Mouse (Mus musculus): Measurements from ENCODE around the gene Pdlim4. TPM values are rescaled to one million over a fixed set of nuclear protein-coding genes. Genes with fewer than 3 reads are reported as not detected.
A peak's percentile ranks its signal among the peaks of the same experiment; 100 is the strongest.

The Pdlim4 gene
- polyA plus RNA-seq, 1 experiment: 53.3 TPM

DNA sequence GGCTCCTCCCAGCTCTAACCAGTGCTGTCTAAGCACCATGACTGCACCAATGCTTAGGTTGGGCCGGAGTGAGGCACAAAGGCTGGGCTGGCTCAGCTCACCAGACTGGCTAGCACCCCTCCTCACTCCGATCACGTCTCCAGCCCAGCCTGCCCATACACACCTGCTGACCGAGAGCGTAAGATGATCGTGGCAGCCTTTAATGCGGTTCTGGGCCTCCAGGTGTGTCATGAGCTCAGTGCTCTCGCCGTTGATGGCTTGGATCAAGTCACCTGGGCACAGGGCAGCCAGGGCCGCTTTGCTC, 5.4 kb downstream of the Pdlim4 start:
- peak overlapping the region; percentile 79 for H3K27ac ChIP-seq (ENCODE audit: insufficient read depth, low read length)
- no peak overlapping the region for H3K4me3 ChIP-seq (ENCODE audit: extremely low read depth, insufficient read depth, insufficient read length)
- TF ChIP-seq POLR2A (IDR thresholded peaks at IDR 0.05; ENCODE audit: low read depth, low read length) (no peak), CTCF (IDR thresholded peaks at IDR 0.05; ENCODE audit: extremely low read depth, insufficient read depth, insufficient read length, insufficient replicate concordance) (no peak)
- H3K36me3 ChIP-seq (ENCODE audit: control insufficient read depth, insufficient read depth, low read length): no peaks in the 10 kb centered on the region
- peaks cover 3% of the 10 kb centered on the region; the same call in 1 of the 2 replicates for H3K4me1 ChIP-seq (ENCODE audit: control insufficient read depth, insufficient read depth, insufficient read length)
- 76% methylated on average over 10 of the region's 10 CpGs for WGBS
- DNase-seq (ENCODE audit: low read depth in 1 of 2, low spot score in 2 of 2): no peak
- no peaks in the 10 kb centered on the region for H3K27me3 ChIP-seq (ENCODE audit: control insufficient read depth, insufficient read depth, low read length)

DNA sequence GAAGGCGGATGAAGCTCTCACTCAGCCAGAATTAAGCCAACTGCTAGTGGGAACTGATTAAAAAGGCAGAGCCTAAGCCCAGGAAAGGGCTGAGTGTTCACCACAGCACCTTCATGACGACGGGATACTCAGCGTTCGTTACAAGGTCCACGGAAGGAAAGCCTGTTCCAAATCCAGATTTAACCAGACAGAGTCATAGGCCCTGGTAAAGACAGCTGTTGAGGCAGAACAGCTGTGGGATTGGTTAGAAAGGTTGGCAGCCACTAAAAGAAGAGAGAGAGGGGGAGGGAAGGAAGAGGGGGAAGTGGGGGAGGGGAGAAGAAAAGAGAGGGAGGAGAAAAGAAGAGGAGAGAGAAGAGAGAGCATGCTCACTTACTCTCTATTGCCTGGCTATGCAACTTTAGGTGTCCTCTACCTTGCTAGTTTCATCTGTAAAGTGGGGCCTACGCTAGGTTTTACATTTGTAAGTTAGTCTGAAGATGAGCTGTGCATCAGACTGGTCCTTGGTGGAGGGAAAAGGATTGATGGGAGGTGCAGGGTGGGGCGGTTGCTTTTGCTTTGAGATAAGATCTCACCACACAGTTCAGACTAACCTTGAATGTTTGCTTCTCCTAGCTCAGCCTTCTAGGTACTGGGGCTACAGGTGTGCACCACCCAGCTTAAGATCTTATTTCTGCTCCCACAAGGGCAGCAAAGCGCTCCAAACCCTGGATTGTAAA, 5.9 kb downstream of the Pdlim4 start:
- H3K36me3 ChIP-seq (ENCODE audit: control insufficient read depth, insufficient read depth, low read length): no peaks in the 10 kb centered on the region
- peak overlapping the region; percentile 79 for H3K27ac ChIP-seq (ENCODE audit: insufficient read depth, low read length)
- 67% methylated on average over 9 of the region's 9 CpGs for WGBS
- peaks cover 3% of the 10 kb centered on the region; the same call in 1 of the 2 replicates for H3K4me1 ChIP-seq (ENCODE audit: control insufficient read depth, insufficient read depth, insufficient read length)
- no peak overlapping the region for H3K4me3 ChIP-seq (ENCODE audit: extremely low read depth, insufficient read depth, insufficient read length)
- H3K27me3 ChIP-seq (ENCODE audit: control insufficient read depth, insufficient read depth, low read length): no peaks in the 10 kb centered on the region
- TF ChIP-seq CTCF (IDR thresholded peaks at IDR 0.05; ENCODE audit: extremely low read depth, insufficient read depth, insufficient read length, insufficient replicate concordance) (no peak), POLR2A (IDR thresholded peaks at IDR 0.05; ENCODE audit: low read depth, low read length) (no peak)
- DNase-seq (ENCODE audit: low read depth in 1 of 2, low spot score in 2 of 2): peak in 1 of 2 experiments; percentile 19

DNA sequence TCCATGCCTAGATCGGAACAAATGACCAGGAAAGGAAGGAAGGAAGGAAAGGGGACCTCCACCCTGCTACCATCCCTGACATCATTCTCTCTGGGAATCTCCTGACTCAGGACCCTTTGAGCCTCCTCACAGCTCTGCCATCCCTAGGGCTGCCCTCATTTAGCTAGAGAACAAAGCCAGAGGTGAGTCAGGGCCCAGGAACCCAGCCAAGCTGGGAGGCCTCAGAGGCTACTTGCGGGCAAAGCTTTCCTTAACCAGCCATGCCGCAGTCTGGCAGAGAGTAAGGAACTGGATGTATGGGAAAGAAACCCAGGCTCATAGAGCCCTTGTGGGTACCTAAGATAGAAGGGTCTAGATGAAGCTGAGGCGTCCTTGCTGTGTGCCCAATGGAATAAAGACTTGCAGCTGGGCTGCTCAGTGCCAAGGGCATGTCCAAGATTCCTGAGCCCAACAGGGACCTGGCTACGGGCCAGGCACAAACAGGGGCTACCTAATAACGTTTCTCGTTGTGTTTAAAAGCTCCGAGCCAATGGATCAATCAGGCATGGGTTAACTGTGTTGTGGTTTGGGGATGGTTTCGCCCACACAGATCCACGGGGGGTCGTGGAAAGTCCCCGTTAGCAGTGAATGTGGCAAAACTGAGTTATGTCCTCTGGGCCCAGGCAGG, 6.6 kb downstream of the Pdlim4 start:
- no peak for DNase-seq (ENCODE audit: low read depth in 1 of 2, low spot score in 2 of 2)
- TF ChIP-seq CTCF (IDR thresholded peaks at IDR 0.05; ENCODE audit: extremely low read depth, insufficient read depth, insufficient read length, insufficient replicate concordance) (no peak), POLR2A (IDR thresholded peaks at IDR 0.05; ENCODE audit: low read depth, low read length) (no peak)
- Histone ChIP-seq H3K27ac (ENCODE audit: insufficient read depth, low read length) (peak overlapping the region; percentile 50), H3K36me3 (ENCODE audit: control insufficient read depth, insufficient read depth, low read length) (no peaks in the 10 kb centered on the region), H3K27me3 (ENCODE audit: control insufficient read depth, insufficient read depth, low read length) (no peaks in the 10 kb centered on the region), H3K4me1 (ENCODE audit: control insufficient read depth, insufficient read depth, insufficient read length) (peaks cover 3% of the 10 kb centered on the region; the same call in 1 of the 2 replicates), H3K4me3 (ENCODE audit: extremely low read depth, insufficient read depth, insufficient read length) (no peak overlapping the region)
- WGBS: 69% methylated on average over 12 of the region's 12 CpGs

DNA sequence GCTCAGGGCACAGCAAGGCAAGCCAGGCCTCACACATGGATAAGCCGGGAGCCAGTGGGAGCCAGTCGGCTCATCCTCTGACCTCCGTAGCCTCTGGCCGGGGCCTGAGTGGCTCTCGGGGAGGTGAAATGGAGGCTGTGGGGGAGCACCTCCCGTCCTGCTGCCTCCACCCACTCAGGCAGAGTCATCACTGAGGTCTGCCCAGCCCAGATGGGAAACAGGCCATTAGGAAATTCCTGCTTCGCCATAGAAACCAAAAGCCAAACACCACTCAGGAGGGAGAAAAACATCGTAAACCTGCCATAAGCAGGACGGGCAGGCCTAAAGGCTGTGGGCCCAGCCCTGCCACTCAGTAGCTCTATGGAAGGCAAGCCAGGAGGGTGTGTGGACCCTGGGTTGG, 8.5 kb downstream of the Pdlim4 start:
- H3K36me3 ChIP-seq (ENCODE audit: control insufficient read depth, insufficient read depth, low read length): no peaks in the 10 kb centered on the region
- WGBS: 89% methylated on average over 9 of the region's 9 CpGs

DNA sequence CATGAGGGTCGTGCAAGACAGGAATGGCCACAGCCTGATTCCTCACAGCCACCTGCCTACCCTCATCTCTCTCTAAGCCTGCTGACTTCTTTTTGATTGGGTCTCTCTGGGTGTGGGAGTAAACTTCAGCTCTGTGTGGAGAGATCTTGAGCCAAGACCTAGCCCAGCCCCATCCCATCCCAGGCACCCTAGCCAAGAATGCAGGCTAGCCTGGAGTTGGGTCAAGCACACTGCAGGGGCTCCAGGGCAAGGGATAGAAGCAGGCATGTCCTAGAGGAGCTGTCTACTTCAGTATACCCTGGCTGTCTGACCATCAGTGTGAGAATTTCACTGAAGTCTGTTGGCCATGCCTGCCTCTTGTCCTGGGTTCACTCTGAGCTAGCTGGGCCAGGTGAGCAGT, 9.3 kb downstream of the Pdlim4 start:
- H3K4me1 ChIP-seq (ENCODE audit: control insufficient read depth, insufficient read depth, insufficient read length): peaks cover 3% of the 10 kb centered on the region; the same call in 1 of the 2 replicates

More for the DNA sequence above, 8.5 kb downstream of the Pdlim4 start:
- H3K4me1 ChIP-seq (ENCODE audit: control insufficient read depth, insufficient read depth, insufficient read length): peaks cover 3% of the 10 kb centered on the region; the same call in 1 of the 2 replicates
- DNase-seq (ENCODE audit: low read depth in 1 of 2, low spot score in 2 of 2): no peak
- H3K27me3 ChIP-seq (ENCODE audit: control insufficient read depth, insufficient read depth, low read length): no peaks in the 10 kb centered on the region
- TF ChIP-seq CTCF (IDR thresholded peaks at IDR 0.05; ENCODE audit: extremely low read depth, insufficient read depth, insufficient read length, insufficient replicate concordance): no peak
- no peak for TF ChIP-seq POLR2A (IDR thresholded peaks at IDR 0.05; ENCODE audit: low read depth, low read length)
- H3K4me3 ChIP-seq (ENCODE audit: extremely low read depth, insufficient read depth, insufficient read length): no peak overlapping the region
- no peak overlapping the region for H3K27ac ChIP-seq (ENCODE audit: insufficient read depth, low read length)

DNA sequence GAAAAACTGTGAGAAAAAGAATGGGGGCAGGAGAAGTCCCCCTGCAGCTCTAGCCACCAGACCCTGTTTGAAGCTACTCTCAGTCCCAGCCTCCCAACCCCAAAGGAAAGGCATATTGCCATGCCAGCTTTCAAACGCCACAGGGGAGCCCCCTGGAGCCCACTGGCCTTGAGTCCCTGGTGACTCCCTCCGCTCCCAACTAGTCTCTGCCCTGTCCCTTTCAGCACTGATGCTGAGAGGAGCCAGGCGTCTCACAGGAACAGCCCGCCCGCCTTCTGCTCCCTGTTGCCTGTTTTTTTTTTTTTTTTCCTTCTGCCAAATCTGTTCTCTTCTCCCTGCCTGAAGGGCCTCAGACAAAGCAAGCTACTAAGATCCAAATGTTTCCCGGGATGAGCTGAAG, 10.2 kb downstream of the Pdlim4 start:
- WGBS: 72% methylated on average over 6 of the region's 6 CpGs
- H3K4me3 ChIP-seq (ENCODE audit: extremely low read depth, insufficient read depth, insufficient read length): no peak overlapping the region
- TF ChIP-seq CTCF (IDR thresholded peaks at IDR 0.05; ENCODE audit: extremely low read depth, insufficient read depth, insufficient read length, insufficient replicate concordance) (no peak), POLR2A (IDR thresholded peaks at IDR 0.05; ENCODE audit: low read depth, low read length) (no peak)
- no peak for DNase-seq (ENCODE audit: low read depth in 1 of 2, low spot score in 2 of 2)
- H3K27ac ChIP-seq (ENCODE audit: insufficient read depth, low read length): no peak overlapping the region
- H3K4me1 ChIP-seq (ENCODE audit: control insufficient read depth, insufficient read depth, insufficient read length): 0 out of 2 replicates have a peak, but pooled peaks cover under 1% of the 10 kb centered on the region
- H3K36me3 ChIP-seq (ENCODE audit: control insufficient read depth, insufficient read depth, low read length): no peaks in the 10 kb centered on the region
- no peaks in the 10 kb centered on the region for H3K27me3 ChIP-seq (ENCODE audit: control insufficient read depth, insufficient read depth, low read length)

More for the DNA sequence above, 9.3 kb downstream of the Pdlim4 start:
- Histone ChIP-seq H3K27ac (ENCODE audit: insufficient read depth, low read length) (no peak overlapping the region), H3K36me3 (ENCODE audit: control insufficient read depth, insufficient read depth, low read length) (no peaks in the 10 kb centered on the region), H3K27me3 (ENCODE audit: control insufficient read depth, insufficient read depth, low read length) (no peaks in the 10 kb centered on the region), H3K4me3 (ENCODE audit: extremely low read depth, insufficient read depth, insufficient read length) (no peak overlapping the region)
- TF ChIP-seq CTCF (IDR thresholded peaks at IDR 0.05; ENCODE audit: extremely low read depth, insufficient read depth, insufficient read length, insufficient replicate concordance) (no peak), POLR2A (IDR thresholded peaks at IDR 0.05; ENCODE audit: low read depth, low read length) (no peak)
- 71% methylated on average over 1 of the region's 1 CpGs for WGBS
- no peak for DNase-seq (ENCODE audit: low read depth in 1 of 2, low spot score in 2 of 2)

Data from spleen, adult 2 months (tissue).